Mouse (Mus musculus): ENCODE measurements around the gene Olfr1388.
A peak's percentile ranks its signal among the peaks of the same experiment; 100 is the strongest.
"Not testable (repeated sequence)": the region's sequence is repeated elsewhere in the genome, so short reads cannot be mapped to it uniquely, and the experiment has no call there.

Olfr1388 gene

GRCm38 (mm10) chr11:49436411-49436810, at the start of gene Olfr1388:
Gene Olfr1388 (plus strand): TSS chr11:49436624.
- DNase-seq (ENCODE audit: low spot score): no peak

GRCm38 (mm10) chr11:49392707-49393106, 43.7 kb upstream of the Olfr1388 start:
- not testable (repeated sequence) for DNase-seq (ENCODE audit: low spot score)

- DNase-seq (ENCODE audit: low spot score): no peak
Observed at GRCm38 (mm10) chr11:49406784-49407183, 29.6 kb upstream of the Olfr1388 start.

- peak; percentile 36 for DNase-seq (ENCODE audit: low spot score)
Observed at GRCm38 (mm10) chr11:49410540-49410939, 25.9 kb upstream of the Olfr1388 start.

GRCm38 (mm10) chr11:49422767-49423166, 13.7 kb upstream of the Olfr1388 start, which contains the start of gene Olfr1389:
Gene Olfr1389 (plus strand): TSS chr11:49423067.
- no peak for DNase-seq (ENCODE audit: low spot score)

GRCm38 (mm10) chr11:49425257-49425927, 11.0 kb upstream of the Olfr1388 start:
- no peak for DNase-seq (ENCODE audit: low spot score)

- no peak for DNase-seq (ENCODE audit: low spot score)
Observed at GRCm38 (mm10) chr11:49429641-49430040, 6.8 kb upstream of the Olfr1388 start.

GRCm38 (mm10) chr11:49455043-49455442, 18.6 kb downstream of the Olfr1388 start, which contains the start of gene Olfr1387:
Gene Olfr1387 (plus strand): TSS chr11:49455343.
- no peak for DNase-seq (ENCODE audit: low spot score)

- DNase-seq (ENCODE audit: low spot score): not testable (repeated sequence)
Observed at GRCm38 (mm10) chr11:49464746-49465145, 28.3 kb downstream of the Olfr1388 start, which contains the start of gene Olfr1386. Gene Olfr1386 (plus strand): TSS chr11:49465046.

- DNase-seq (ENCODE audit: low spot score): peak; percentile 3
Observed at GRCm38 (mm10) chr11:49485973-49486372, 49.5 kb downstream of the Olfr1388 start.

GRCm38 (mm10) chr11:49488770-49489169, 52.3 kb downstream of the Olfr1388 start, which contains the start of gene Olfr1385:
Gene Olfr1385 (plus strand): TSS chr11:49489070.
- DNase-seq (ENCODE audit: low spot score): not testable (repeated sequence)

Data from embryo, embryonic 10 days (tissue).